Mouse (Mus musculus) heart, embryonic 15.5 days (tissue): ENCODE data around the gene Ccdc73. TPM values are rescaled to one million over a fixed set of nuclear protein-coding genes. Genes with fewer than 3 reads are reported as not detected.

Experiments used
- ATAC-seq: fragments of 200-750 bp; cut with Nextera tagmentation; replicated peaks from 2 replicates; pipeline ENCODE4 v1.8.0; 2017; ENCODE audit warnings: low read depth, moderate TSS enrichment; ENCODE audit not compliant: insufficient number of reproducible peaks, insufficient read depth, low FRiP score
- H3K27ac ChIP-seq: fragments of 300-500 bp; sonication (generic); 2 replicates; pipeline ENCODE4 v1.5.1; 2015; ENCODE audit warnings: mild to moderate bottlenecking, inconsistent platforms
- H3K27me3 ChIP-seq: fragments of 300-500 bp; sonication (generic); 2 replicates; pipeline ENCODE4 v1.6.1; 2015; ENCODE audit warnings: inconsistent platforms
- H3K36me3 ChIP-seq: fragments of 300-500 bp; sonication (generic); 2 replicates; pipeline ENCODE4 v1.6.1; 2015; ENCODE audit warnings: mild to moderate bottlenecking, inconsistent platforms
- H3K4me1 ChIP-seq: fragments of 300-500 bp; sonication (generic); replicated peaks from 2 replicates; pipeline ENCODE4 v1.6.1; 2015; ENCODE audit warnings: inconsistent platforms
- H3K4me2 ChIP-seq: fragments of 300-500 bp; sonication (generic); 2 replicates; pipeline ENCODE4 v1.6.1; 2015; ENCODE audit warnings: inconsistent platforms, mild to moderate bottlenecking, moderate library complexity
- H3K4me3 ChIP-seq: fragments of 300-500 bp; sonication (generic); 2 replicates; pipeline ENCODE4 v1.5.1; 2015; ENCODE audit warnings: mild to moderate bottlenecking, inconsistent platforms
- H3K9ac ChIP-seq: fragments of 300-500 bp; sonication (generic); 2 replicates; pipeline ENCODE4 v1.6.1; 2015; ENCODE audit warnings: mild to moderate bottlenecking, inconsistent platforms
- H3K9me3 ChIP-seq: fragments of 300-500 bp; sonication (generic); replicated peaks from 2 replicates; pipeline ENCODE4 v1.6.1; 2016; ENCODE audit warnings: inconsistent platforms
- WGBS: fragments of 180-500 bp; shearing (Covaris S2); methylation state at CpG from one replicate; pipeline ENCODE4 v1.1.7; 2015; ENCODE audit warnings: mixed read lengths; 5-methylcytosine and 5-hydroxymethylcytosine counted together
- polyA plus RNA-seq: library from polyadenylated mRNA; unstranded; fragments of >200 nt; fragmentation: Nextera tagmentation; extraction: Ambion mirVana; gene quantifications from 2 replicates; pipeline ENCODE4 v1.2.1, GENCODE M21; 2015

Ccdc73 gene
- polyA plus RNA-seq, 1 experiment from 2014 or later = 9.0 TPM

DNA sequence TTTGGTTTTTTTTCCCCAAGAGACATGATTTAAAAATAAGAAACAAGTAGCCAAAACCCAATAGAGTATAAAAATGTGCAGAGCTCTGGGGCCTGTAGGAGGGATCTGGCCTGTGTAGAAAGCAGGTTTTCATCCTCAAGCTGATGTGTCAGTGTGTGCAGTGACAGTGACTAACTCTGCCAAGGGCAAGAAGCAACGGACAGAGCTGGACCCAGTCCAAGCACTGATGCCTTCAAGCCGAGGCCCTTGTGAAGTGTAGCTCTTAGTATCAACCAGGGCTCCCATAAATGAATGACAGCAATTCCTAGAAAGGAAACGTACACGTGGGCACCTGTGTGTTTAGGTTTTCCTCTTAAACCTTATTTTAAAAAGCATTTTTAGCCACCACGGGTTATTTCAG is 161.2 kb downstream of the Ccdc73 start:
- no peak overlapping the region for H3K9ac ChIP-seq
- H3K27ac ChIP-seq = no peak overlapping the region
- no peak for ATAC-seq
- H3K4me3 ChIP-seq = no peak overlapping the region
- no peak overlapping the region for H3K4me2 ChIP-seq
- no peaks in the 10 kb centered on the region for H3K36me3 ChIP-seq
- WGBS = 43% methylated on average over 5 of the region's 5 CpGs
- 0 out of 2 replicates have a peak, but pooled peaks cover 4% of the 10 kb centered on the region for H3K4me1 ChIP-seq
- H3K27me3 ChIP-seq = no peaks in the 10 kb centered on the region
- no peaks in the 10 kb centered on the region for H3K9me3 ChIP-seq

DNA sequence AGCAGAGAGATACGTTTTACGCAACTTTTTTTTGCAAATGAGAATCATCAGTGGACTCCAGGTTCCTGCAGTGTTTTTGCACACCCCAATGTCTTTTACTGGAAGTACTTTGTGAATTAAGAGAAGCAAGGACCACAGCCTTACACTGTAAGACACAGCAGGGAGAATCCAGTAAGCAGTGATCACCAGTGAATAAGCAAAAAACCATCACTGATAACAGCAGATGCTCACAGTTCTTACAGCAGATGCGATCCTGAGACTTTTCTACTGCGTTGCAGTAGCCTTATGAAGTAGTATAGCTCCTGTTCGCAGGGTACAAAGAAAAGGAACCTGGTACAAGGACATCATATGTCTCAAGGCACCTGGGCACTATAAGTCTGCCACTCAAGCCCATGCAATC is 162.9 kb downstream of the Ccdc73 start:
- 87% methylated on average over 5 of the region's 5 CpGs for WGBS

GRCm38 (mm10) chr2:105034084-105034483 is 166.5 kb downstream of the Ccdc73 start:
- H3K27me3 ChIP-seq = no peaks in the 10 kb centered on the region
- 0 out of 2 replicates have a peak, but pooled peaks cover under 1% of the 10 kb centered on the region for H3K4me1 ChIP-seq
- no peaks in the 10 kb centered on the region for H3K9me3 ChIP-seq
- no peaks in the 10 kb centered on the region for H3K36me3 ChIP-seq
- H3K9ac ChIP-seq = no peak overlapping the region
- no peak overlapping the region for H3K4me3 ChIP-seq
- H3K27ac ChIP-seq = no peak overlapping the region
- no peak for ATAC-seq
- 81% methylated on average over 3 of the region's 3 CpGs for WGBS
- no peak overlapping the region for H3K4me2 ChIP-seq

More for the DNA sequence above, 162.9 kb downstream of the Ccdc73 start:
- no peak overlapping the region for H3K4me3 ChIP-seq
- 0 out of 2 replicates have a peak, but pooled peaks cover 4% of the 10 kb centered on the region for H3K4me1 ChIP-seq
- H3K27ac ChIP-seq = no peak overlapping the region
- H3K9ac ChIP-seq = no peak overlapping the region
- no peaks in the 10 kb centered on the region for H3K36me3 ChIP-seq
- H3K27me3 ChIP-seq = no peaks in the 10 kb centered on the region
- ATAC-seq = no peak
- H3K9me3 ChIP-seq = no peaks in the 10 kb centered on the region
- no peak overlapping the region for H3K4me2 ChIP-seq

- WGBS = 55% methylated on average over 11 of the region's 11 CpGs
- Histone ChIP-seq H3K27me3 (no peaks in the 10 kb centered on the region), H3K27ac (no peak overlapping the region), H3K4me2 (no peak overlapping the region), H3K4me3 (no peak overlapping the region), H3K9me3 (no peaks in the 10 kb centered on the region), H3K4me1 (no peaks in the 10 kb centered on the region), H3K36me3 (no peaks in the 10 kb centered on the region), H3K9ac (no peak overlapping the region)
- ATAC-seq = no peak
These were observed 168.4 kb downstream of the Ccdc73 start for GRCm38 (mm10) chr2:105035985-105036384.

DNA sequence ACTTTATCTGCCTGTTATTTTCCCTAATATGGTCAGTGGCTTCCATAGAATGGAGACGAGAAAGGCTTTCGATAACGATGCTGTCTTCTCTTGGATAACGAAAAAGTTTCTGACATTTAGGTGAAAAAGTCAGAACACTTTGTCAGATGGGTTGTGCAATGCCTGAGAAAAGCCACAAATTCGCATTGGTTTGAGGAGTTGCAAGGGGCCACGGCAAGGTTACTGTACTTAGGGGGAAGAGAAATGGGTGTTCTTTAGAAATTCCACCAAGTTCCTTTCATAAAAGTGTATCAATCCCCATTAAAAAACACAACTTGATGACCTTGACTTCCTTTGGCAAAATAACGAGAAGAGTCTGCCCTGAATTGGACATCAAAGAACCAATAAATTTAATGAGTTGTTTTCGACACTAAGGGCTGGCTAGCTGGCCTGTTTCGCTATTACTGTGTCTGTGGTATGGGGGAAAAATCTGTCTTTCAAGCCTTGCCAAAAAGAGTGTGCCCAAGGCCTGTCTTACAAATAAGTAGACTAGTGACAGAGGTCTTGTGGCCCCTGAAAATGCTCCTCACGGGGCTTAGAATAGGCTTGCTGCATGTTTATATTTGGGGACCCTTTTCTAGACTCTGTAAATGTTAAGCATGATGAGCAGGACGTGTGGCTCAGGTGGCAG is 168.9 kb downstream of the Ccdc73 start:
- ATAC-seq = no peak
- 77% methylated on average over 11 of the region's 11 CpGs for WGBS
- H3K4me2 ChIP-seq = no peak overlapping the region
- H3K4me1 ChIP-seq = no peaks in the 10 kb centered on the region
- H3K9me3 ChIP-seq = no peaks in the 10 kb centered on the region
- no peaks in the 10 kb centered on the region for H3K36me3 ChIP-seq
- H3K27me3 ChIP-seq = no peaks in the 10 kb centered on the region
- H3K27ac ChIP-seq = no peak overlapping the region
- no peak overlapping the region for H3K9ac ChIP-seq
- H3K4me3 ChIP-seq = no peak overlapping the region

- Histone ChIP-seq H3K9ac (no peak overlapping the region), H3K27ac (no peak overlapping the region), H3K4me3 (no peak overlapping the region), H3K4me1 (no peaks in the 10 kb centered on the region), H3K4me2 (no peak overlapping the region), H3K9me3 (no peaks in the 10 kb centered on the region), H3K27me3 (no peaks in the 10 kb centered on the region), H3K36me3 (no peaks in the 10 kb centered on the region)
- WGBS = 69% methylated on average over 7 of the region's 7 CpGs
- ATAC-seq = no peak
These were observed 170.5 kb downstream of the Ccdc73 start for GRCm38 (mm10) chr2:105037956-105038569.

DNA sequence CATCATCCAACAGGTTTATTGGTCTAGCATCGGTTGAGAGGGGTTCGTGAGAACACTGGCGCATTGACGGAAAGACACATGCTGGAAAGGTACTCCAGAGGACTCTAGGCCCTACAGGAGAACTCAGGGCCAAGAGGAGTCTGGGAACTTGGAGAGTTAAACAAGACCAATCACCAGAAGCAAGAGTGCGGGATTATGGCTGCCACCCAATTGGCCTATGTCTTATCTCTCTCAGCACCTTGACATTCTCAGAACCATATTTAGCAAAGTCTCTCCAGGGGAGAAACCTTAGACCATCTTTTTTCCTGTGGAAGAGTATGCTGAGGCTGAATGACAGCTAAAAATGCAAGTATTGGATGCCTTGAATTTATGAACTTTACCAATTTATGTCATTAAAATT is 171.3 kb downstream of the Ccdc73 start:
- WGBS = 89% methylated on average over 5 of the region's 5 CpGs
- Histone ChIP-seq H3K27ac (no peak overlapping the region), H3K36me3 (no peaks in the 10 kb centered on the region), H3K4me1 (no peaks in the 10 kb centered on the region), H3K4me2 (no peak overlapping the region), H3K4me3 (no peak overlapping the region), H3K9me3 (no peaks in the 10 kb centered on the region), H3K27me3 (no peaks in the 10 kb centered on the region), H3K9ac (no peak overlapping the region)
- no peak for ATAC-seq

DNA sequence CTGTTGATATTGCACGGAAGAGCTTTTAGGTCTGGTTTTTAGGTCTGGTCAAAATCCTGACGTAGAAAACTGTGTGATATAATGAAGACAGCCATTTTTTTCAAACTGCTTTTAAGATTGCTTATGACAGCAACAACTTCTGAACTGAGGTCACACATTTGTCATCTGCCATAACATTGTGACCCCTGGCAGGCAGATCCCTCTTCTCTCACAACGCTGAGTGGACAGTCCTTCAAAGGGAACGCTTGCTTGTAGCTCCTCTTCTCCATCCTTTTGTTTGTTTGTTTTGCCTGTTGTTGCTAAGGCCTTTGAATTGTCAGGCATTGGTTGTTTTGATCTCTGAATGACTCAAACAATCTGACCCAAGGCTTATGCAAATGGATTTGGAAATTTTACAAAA is 173.3 kb downstream of the Ccdc73 start:
- H3K4me1 ChIP-seq = no peaks in the 10 kb centered on the region
- H3K4me3 ChIP-seq = no peak overlapping the region
- no peaks in the 10 kb centered on the region for H3K27me3 ChIP-seq
- no peak overlapping the region for H3K9ac ChIP-seq
- no peak for ATAC-seq
- H3K36me3 ChIP-seq = no peaks in the 10 kb centered on the region
- H3K9me3 ChIP-seq = no peaks in the 10 kb centered on the region
- H3K27ac ChIP-seq = no peak overlapping the region
- H3K4me2 ChIP-seq = no peak overlapping the region
- 64% methylated on average over 4 of the region's 4 CpGs for WGBS

- H3K27ac ChIP-seq = no peak overlapping the region
- 59% methylated on average over 4 of the region's 4 CpGs for WGBS
- H3K4me3 ChIP-seq = no peak overlapping the region
- no peak overlapping the region for H3K9ac ChIP-seq
- H3K4me1 ChIP-seq = no peaks in the 10 kb centered on the region
- no peaks in the 10 kb centered on the region for H3K27me3 ChIP-seq
- no peaks in the 10 kb centered on the region for H3K9me3 ChIP-seq
- no peak for ATAC-seq
- H3K36me3 ChIP-seq = no peaks in the 10 kb centered on the region
- no peak overlapping the region for H3K4me2 ChIP-seq
These were observed 175.5 kb downstream of the Ccdc73 start for GRCm38 (mm10) chr2:105043152-105043551.

GRCm38 (mm10) chr2:105048301-105048700 is 180.7 kb downstream of the Ccdc73 start:
- Histone ChIP-seq H3K4me3 (no peak overlapping the region), H3K36me3 (no peaks in the 10 kb centered on the region), H3K4me2 (no peak overlapping the region), H3K27ac (no peak overlapping the region), H3K9ac (no peak overlapping the region), H3K4me1 (no peaks in the 10 kb centered on the region), H3K9me3 (no peaks in the 10 kb centered on the region), H3K27me3 (no peaks in the 10 kb centered on the region)
- 67% methylated on average over 1 of the region's 1 CpGs for WGBS
- ATAC-seq = no peak

- ATAC-seq = no peak
- 68% methylated on average over 1 of the region's 1 CpGs for WGBS
- no peaks in the 10 kb centered on the region for H3K9me3 ChIP-seq
These were observed 187.9 kb downstream of the Ccdc73 start for GRCm38 (mm10) chr2:105055529-105055928.

DNA sequence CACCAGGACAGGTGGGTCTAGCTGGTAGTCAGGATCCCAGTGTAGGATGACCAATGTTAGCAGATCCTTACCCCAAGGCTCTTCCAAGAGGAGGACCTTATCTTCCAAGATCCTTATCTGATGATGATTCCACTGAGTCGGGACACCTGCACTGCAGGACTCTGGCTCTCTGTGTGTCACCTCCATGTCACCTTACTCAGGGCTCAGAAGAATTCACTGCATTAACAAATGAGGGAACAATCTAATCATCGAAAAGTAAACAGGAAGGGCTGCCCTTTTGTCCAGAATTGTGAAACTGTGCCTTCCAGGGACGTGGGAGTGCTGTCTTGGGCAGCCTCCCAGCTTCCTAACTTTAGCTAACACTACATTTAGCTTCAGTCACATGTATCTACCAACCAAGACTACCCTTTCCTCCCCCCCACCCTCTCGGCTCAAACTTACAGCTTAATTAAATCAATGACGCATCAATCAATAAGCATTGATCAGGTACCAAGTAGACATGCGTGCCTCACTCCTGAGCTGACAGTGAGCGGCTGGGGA is 191.0 kb downstream of the Ccdc73 start:
- H3K27me3 ChIP-seq = no peaks in the 10 kb centered on the region
- H3K4me1 ChIP-seq = no peaks in the 10 kb centered on the region
- no peak overlapping the region for H3K9ac ChIP-seq
- no peak overlapping the region for H3K4me2 ChIP-seq
- H3K27ac ChIP-seq = no peak overlapping the region
- 63% methylated on average over 7 of the region's 7 CpGs for WGBS
- H3K9me3 ChIP-seq = no peaks in the 10 kb centered on the region
- ATAC-seq = no peak
- no peaks in the 10 kb centered on the region for H3K36me3 ChIP-seq
- H3K4me3 ChIP-seq = no peak overlapping the region

More at GRCm38 (mm10) chr2:105055529-105055928, 187.9 kb downstream of the Ccdc73 start:
- H3K27me3 ChIP-seq = no peaks in the 10 kb centered on the region
- no peak overlapping the region for H3K4me3 ChIP-seq
- no peak overlapping the region for H3K9ac ChIP-seq
- no peaks in the 10 kb centered on the region for H3K36me3 ChIP-seq
- H3K4me1 ChIP-seq = no peaks in the 10 kb centered on the region
- H3K27ac ChIP-seq = no peak overlapping the region
- no peak overlapping the region for H3K4me2 ChIP-seq
